39 mouse cellular contexts compared by ENCODE assay signal in the genomic region with DNA sequence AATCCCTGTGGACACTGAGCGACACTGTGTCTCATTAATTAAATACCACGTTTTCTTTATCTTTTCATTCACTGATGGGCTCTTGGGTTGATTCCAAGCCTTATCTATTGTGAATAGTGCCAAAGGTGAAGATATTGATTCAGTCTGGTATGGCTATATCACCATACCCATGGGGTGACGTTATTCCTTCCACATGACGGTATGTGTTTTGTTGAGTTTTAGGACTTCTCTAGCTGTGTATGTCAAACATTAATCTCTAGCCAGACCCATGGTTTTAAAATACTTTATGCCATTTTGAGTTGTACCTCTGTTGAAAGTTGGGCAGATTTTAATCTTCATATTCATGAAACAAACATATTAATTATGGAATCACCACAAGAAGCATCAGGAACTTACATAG. TPM values are rescaled to one million over a fixed set of nuclear protein-coding genes. Genes with fewer than 3 reads are reported as not detected.
"Had no signal": no experiment of that assay in that cellular context is flagged by ENCODE, and none has a peak within 500 bp of the region (broad histone marks: within the 10 kb centered on the region; RNA-seq: fewer than 3 reads in every experiment).

No protein-coding gene starts in this region.

- H3K4me3 ChIP-seq: embryonic facial prominence, embryonic 10.5 days; embryonic facial prominence, embryonic 12.5 days; embryonic facial prominence, embryonic 13.5 days; embryonic facial prominence, embryonic 15.5 days; erythroblast, embryonic 14.5 days; forebrain, embryonic 10.5 days; forebrain, embryonic 12.5 days; forebrain, embryonic 13.5 days; forebrain, embryonic 15.5 days; gastrocnemius, adult 2 months had no signal

- H3K27ac ChIP-seq: embryonic facial prominence, embryonic 10.5 days; embryonic facial prominence, embryonic 12.5 days; embryonic facial prominence, embryonic 13.5 days; embryonic facial prominence, embryonic 15.5 days; forebrain, embryonic 10.5 days; forebrain, embryonic 12.5 days; forebrain, embryonic 13.5 days; forebrain, embryonic 15.5 days; gastrocnemius, adult 2 months had no signal

- H3K9ac ChIP-seq: embryonic facial prominence, embryonic 12.5 days; embryonic facial prominence, embryonic 13.5 days; embryonic facial prominence, embryonic 15.5 days; forebrain, embryonic 12.5 days; forebrain, embryonic 13.5 days; forebrain, embryonic 15.5 days; forebrain, postnatal 0 days had no signal

- ATAC-seq: forebrain, embryonic 13.5 days; forebrain, embryonic 14.5 days; forebrain, embryonic 15.5 days; forebrain, embryonic 16.5 days; forebrain, postnatal 0 days had no signal

- DNase-seq: cerebellum, adult 18-20 months; cerebellum, adult 2 months; cerebellum, adult 8-10 months; cerebellum, adult 9-10 months; cerebellum, adult 9-11 months; cerebellum, postnatal 10 days; cerebellum, postnatal 14 days; cerebellum, postnatal 25 days; cerebellum, postnatal 36 days; embryo, embryonic 11 days; forebrain, postnatal 0 days; gastrocnemius, adult 2 months; gastrocnemius, postnatal 10 days; gastrocnemius, postnatal 14 days; gastrocnemius, postnatal 25 days; gastrocnemius, postnatal 36 days; heart, adult 11 months had no signal

- H3K36me3 ChIP-seq: embryonic facial prominence, embryonic 10.5 days; embryonic facial prominence, embryonic 12.5 days; embryonic facial prominence, embryonic 13.5 days; embryonic facial prominence, embryonic 15.5 days; forebrain, embryonic 10.5 days; forebrain, embryonic 12.5 days; forebrain, embryonic 15.5 days had no signal

- H3K4me1 ChIP-seq: embryonic facial prominence, embryonic 12.5 days; embryonic facial prominence, embryonic 13.5 days; embryonic facial prominence, embryonic 15.5 days; forebrain, embryonic 12.5 days had no signal

- H3K9me3 ChIP-seq: embryonic facial prominence, embryonic 10.5 days; embryonic facial prominence, embryonic 12.5 days; embryonic facial prominence, embryonic 13.5 days; embryonic facial prominence, embryonic 15.5 days; forebrain, embryonic 10.5 days; forebrain, embryonic 12.5 days; forebrain, embryonic 13.5 days; forebrain, embryonic 15.5 days had no signal

- H3K4me2 ChIP-seq: embryonic facial prominence, embryonic 12.5 days; embryonic facial prominence, embryonic 13.5 days; embryonic facial prominence, embryonic 15.5 days; forebrain, embryonic 12.5 days; forebrain, embryonic 13.5 days; forebrain, embryonic 15.5 days had no signal

- H3K27me3 ChIP-seq: embryonic facial prominence, embryonic 12.5 days; embryonic facial prominence, embryonic 13.5 days; embryonic facial prominence, embryonic 15.5 days; forebrain, embryonic 12.5 days; forebrain, embryonic 13.5 days; forebrain, embryonic 15.5 days had no signal

RNA-seq across cellular contexts. Expression of a gene that starts 12.8 kb away (rescaled TPM):
- total RNA-seq: common myeloid progenitor, adult 5-6 weeks; forebrain, postnatal 0 days; gastrocnemius, adult 18-20 months; gastrocnemius, adult 2 months; gastrocnemius, adult 8-10 months; gastrocnemius, postnatal 10 days; gastrocnemius, postnatal 14 days; gastrocnemius, postnatal 25 days; gastrocnemius, postnatal 36 days; gastrocnemius, postnatal 4 days; granulocyte monocyte progenitor cell, adult 5-6 weeks had no signal
- polyA plus RNA-seq: cerebellum, adult 2 months; cortical plate, adult 2 months; embryonic facial prominence, embryonic 10.5 days; embryonic facial prominence, embryonic 11.5 days; embryonic facial prominence, embryonic 12.5 days; embryonic facial prominence, embryonic 13.5 days; embryonic facial prominence, embryonic 14.5 days; embryonic facial prominence, embryonic 15.5 days; erythroblast, embryonic 14.5 days; forebrain, embryonic 11.5 days; forebrain, embryonic 12.5 days; forebrain, embryonic 13.5 days; forebrain, embryonic 14.5 days; forebrain, embryonic 15.5 days; forebrain, embryonic 16.5 days; forebrain, postnatal 0 days; frontal cortex, adult 2 months; gonadal fat pad, adult 2 months had no signal

RNA-seq across cellular contexts. Expression of a gene that starts 48.7 kb away (rescaled TPM):
- total RNA-seq: forebrain, postnatal 0 days; gastrocnemius, adult 18-20 months; gastrocnemius, adult 2 months; gastrocnemius, adult 8-10 months; gastrocnemius, postnatal 10 days; gastrocnemius, postnatal 14 days; gastrocnemius, postnatal 25 days; gastrocnemius, postnatal 36 days; gastrocnemius, postnatal 4 days; granulocyte monocyte progenitor cell, adult 5-6 weeks had no signal
- polyA plus RNA-seq: cerebellum, adult 2 months; cortical plate, adult 2 months; embryonic facial prominence, embryonic 10.5 days; embryonic facial prominence, embryonic 11.5 days; embryonic facial prominence, embryonic 12.5 days; embryonic facial prominence, embryonic 13.5 days; embryonic facial prominence, embryonic 14.5 days; embryonic facial prominence, embryonic 15.5 days; erythroblast, embryonic 14.5 days; forebrain, embryonic 10.5 days; forebrain, embryonic 11.5 days; forebrain, embryonic 12.5 days; forebrain, embryonic 13.5 days; forebrain, embryonic 14.5 days; forebrain, embryonic 15.5 days; forebrain, embryonic 16.5 days; forebrain, postnatal 0 days; frontal cortex, adult 2 months had no signal
